Mouse (Mus musculus): Measurements from ENCODE around the gene Pou5f1.

The Pou5f1 gene

GRCm38 (mm10) chr17:35551881-35552414, 46.1 kb downstream of the Pou5f1 start, which contains the start of gene Cdsn:
Gene Cdsn, plus strand, starts transcription at chr17:35552128.
- no peak for DNase-seq

DNA sequence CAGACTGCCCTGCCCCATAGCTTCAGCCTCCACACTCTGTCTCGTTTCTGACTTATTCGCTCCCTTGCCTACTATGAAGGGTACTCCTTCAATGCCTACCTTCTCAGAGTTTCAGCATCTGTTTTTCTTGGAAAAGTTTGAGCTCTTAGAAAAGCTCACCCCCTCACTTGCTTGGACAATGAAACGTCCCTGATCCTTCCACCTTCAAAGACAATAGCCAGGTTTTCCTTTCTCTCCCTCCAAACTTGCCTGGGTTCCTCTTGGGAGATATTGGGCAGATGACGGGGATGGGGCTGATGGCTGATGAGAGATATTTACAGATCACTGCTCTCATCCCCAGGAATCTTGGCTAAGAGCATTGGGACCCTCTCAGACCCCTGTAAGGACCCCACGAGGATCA, 48.5 kb downstream of the Pou5f1 start:
- no peak for DNase-seq

GRCm38 (mm10) chr17:35554761-35555397, 49.1 kb downstream of the Pou5f1 start:
- no peak for DNase-seq

DNA sequence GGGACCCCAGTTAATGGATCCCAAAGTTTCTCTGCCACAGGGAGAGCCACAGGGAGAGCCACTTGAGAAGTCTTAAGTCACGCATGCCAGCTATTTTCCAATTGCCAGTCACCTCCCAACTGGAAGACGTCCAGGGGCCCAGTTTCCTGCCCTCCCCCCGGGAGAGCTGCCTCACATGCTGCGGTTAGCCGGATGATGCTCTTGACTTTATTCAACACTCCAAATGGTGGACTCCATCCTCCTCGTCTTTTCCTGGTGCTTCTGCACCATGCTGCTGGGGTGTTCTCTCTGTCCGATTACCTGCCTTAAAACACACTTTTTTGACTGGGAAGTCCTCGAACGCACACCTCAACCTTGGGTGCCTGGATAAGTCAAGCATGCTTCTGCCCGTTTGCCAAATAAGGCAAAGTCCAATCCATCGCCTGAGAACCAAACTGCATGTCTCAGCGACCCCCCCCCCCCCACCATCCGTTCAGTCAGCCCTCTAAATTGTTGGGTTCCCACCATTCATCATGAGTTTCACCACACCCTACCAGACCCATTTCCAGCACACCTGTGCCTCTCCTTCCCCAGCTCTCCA, 50.5 kb downstream of the Pou5f1 start:
- DNase-seq: no peak

GRCm38 (mm10) chr17:35556812-35557211, 51.0 kb downstream of the Pou5f1 start:
- peak; percentile 35 for DNase-seq

- no peak for DNase-seq
Measured at GRCm38 (mm10) chr17:35557351-35557750, 51.5 kb downstream of the Pou5f1 start.

GRCm38 (mm10) chr17:35558216-35558615, 52.4 kb downstream of the Pou5f1 start:
- DNase-seq: no peak

Data from liver (tissue).